Mouse (Mus musculus) limb, embryonic 15.5 days (tissue): Measurements from ENCODE around the gene Mki67. TPM values are rescaled to one million over a fixed set of nuclear protein-coding genes. Genes with fewer than 3 reads are reported as not detected.
A peak's percentile ranks its signal among the peaks of the same experiment; 100 is the strongest.

Experiments
- ATAC-seq: fragments of 200-750 bp; cut with Nextera tagmentation; 2 replicates; pipeline ENCODE4 v1.8.0; 2017; ENCODE audit warnings: low read depth, moderate TSS enrichment; ENCODE audit not compliant: insufficient number of reproducible peaks, low FRiP score, low TSS enrichment
- H3K27ac ChIP-seq: fragments of 300-500 bp; sonication (generic); 2 replicates; pipeline ENCODE4 v1.5.1; 2015; ENCODE audit warnings: moderate library complexity, mild to moderate bottlenecking, inconsistent platforms
- H3K27me3 ChIP-seq: fragments of 300-500 bp; sonication (generic); 2 replicates; pipeline ENCODE4 v1.6.1; 2015; ENCODE audit warnings: inconsistent platforms
- H3K36me3 ChIP-seq: fragments of 300-500 bp; sonication (generic); 2 replicates; pipeline ENCODE4 v1.6.1; 2015; ENCODE audit warnings: inconsistent platforms
- H3K4me1 ChIP-seq: fragments of 300-500 bp; sonication (generic); 2 replicates; pipeline ENCODE4 v1.6.1; 2015; ENCODE audit warnings: inconsistent platforms
- H3K4me2 ChIP-seq: fragments of 300-500 bp; sonication (generic); 2 replicates; pipeline ENCODE4 v1.6.1; 2015; ENCODE audit warnings: mild to moderate bottlenecking, inconsistent platforms
- H3K4me3 ChIP-seq: fragments of 300-500 bp; sonication (generic); 2 replicates; pipeline ENCODE4 v1.5.1; 2015; ENCODE audit warnings: mild to moderate bottlenecking, inconsistent platforms
- H3K9ac ChIP-seq: fragments of 300-500 bp; sonication (generic); 2 replicates; pipeline ENCODE4 v1.6.1; 2015; ENCODE audit warnings: inconsistent platforms
- H3K9me3 ChIP-seq: fragments of 300-500 bp; sonication (generic); 2 replicates; pipeline ENCODE4 v1.6.1; 2016; ENCODE audit warnings: inconsistent platforms
- WGBS: fragments of 180-500 bp; shearing (Covaris S2); methylation state at CpG from one replicate; pipeline ENCODE4 v1.1.7; 2015; 5-methylcytosine and 5-hydroxymethylcytosine counted together
- polyA plus RNA-seq: library from polyadenylated mRNA; unstranded; fragments of >200 nt; fragmentation: Nextera tagmentation; extraction: Ambion mirVana; gene quantifications from 2 replicates; pipeline ENCODE4 v1.2.1, GENCODE M21; 2015

Mki67 gene
- polyA plus RNA-seq, 1 experiment from 2014 or later, result 35.2 TPM

- Histone ChIP-seq H3K36me3 (no peaks in the 10 kb centered on the region), H3K4me1 (peaks cover 14% of the 10 kb centered on the region), H3K27ac (peak overlapping the region; percentile 67), H3K4me3 (peak overlapping the region; percentile 25), H3K27me3 (no peaks in the 10 kb centered on the region), H3K4me2 (peak overlapping the region; percentile 47), H3K9me3 (no peaks in the 10 kb centered on the region), H3K9ac (no peak overlapping the region)
- WGBS, result 21% methylated on average over 31 of the region's 31 CpGs
- peak; percentile 88 for ATAC-seq
Observed at GRCm38 (mm10) chr7:135735691-135736580, 19.8 kb upstream of the Mki67 start.

- Histone ChIP-seq H3K4me1 (peaks cover 14% of the 10 kb centered on the region), H3K36me3 (no peaks in the 10 kb centered on the region), H3K9ac (no peak overlapping the region), H3K4me2 (peak overlapping the region; percentile 47), H3K9me3 (no peaks in the 10 kb centered on the region), H3K27ac (peak overlapping the region; percentile 67), H3K27me3 (no peaks in the 10 kb centered on the region), H3K4me3 (no peak overlapping the region)
- ATAC-seq, result no peak
- WGBS, result 61% methylated on average over 9 of the region's 9 CpGs
Observed at GRCm38 (mm10) chr7:135734911-135735646, 18.9 kb upstream of the Mki67 start.

- H3K4me1 ChIP-seq, result peaks cover 14% of the 10 kb centered on the region
- no peaks in the 10 kb centered on the region for H3K36me3 ChIP-seq
- H3K27ac ChIP-seq, result no peak overlapping the region; the same call in 1 of the 2 replicates
- H3K9me3 ChIP-seq, result no peaks in the 10 kb centered on the region
- H3K4me2 ChIP-seq, result no peak overlapping the region
- H3K4me3 ChIP-seq, result no peak overlapping the region
- WGBS, result 80% methylated on average over 5 of the region's 5 CpGs
- H3K27me3 ChIP-seq, result no peaks in the 10 kb centered on the region
- no peak for ATAC-seq
- H3K9ac ChIP-seq, result no peak overlapping the region
Observed at GRCm38 (mm10) chr7:135734379-135734778, 18.2 kb upstream of the Mki67 start.

DNA sequence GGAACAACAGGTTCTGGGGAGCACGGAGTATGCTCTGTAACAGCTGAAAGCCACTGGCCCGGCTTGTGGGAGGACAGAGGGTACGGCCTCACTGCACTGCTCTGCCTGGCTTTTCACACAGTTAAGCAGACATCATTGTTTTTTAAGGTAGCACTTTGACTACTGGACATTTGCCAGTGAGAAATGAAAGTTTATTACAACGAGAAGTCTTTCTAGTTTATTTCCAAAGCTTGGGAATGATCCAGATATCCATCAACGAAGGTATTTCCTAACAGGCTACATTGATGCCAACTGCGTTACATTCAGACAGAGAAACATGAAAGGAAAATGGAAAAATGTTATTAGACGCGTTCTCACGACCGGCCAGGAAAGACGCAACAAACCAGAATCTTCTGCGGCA is 11.9 kb upstream of the Mki67 start:
- WGBS, result 71% methylated on average over 12 of the region's 12 CpGs
- Histone ChIP-seq H3K36me3 (no peaks in the 10 kb centered on the region), H3K9me3 (no peaks in the 10 kb centered on the region), H3K4me1 (peaks cover 2% of the 10 kb centered on the region; the same call in 1 of the 2 replicates), H3K4me3 (no peak overlapping the region), H3K9ac (no peak overlapping the region), H3K4me2 (no peak overlapping the region), H3K27ac (no peak overlapping the region), H3K27me3 (no peaks in the 10 kb centered on the region)
- ATAC-seq, result no peak

DNA sequence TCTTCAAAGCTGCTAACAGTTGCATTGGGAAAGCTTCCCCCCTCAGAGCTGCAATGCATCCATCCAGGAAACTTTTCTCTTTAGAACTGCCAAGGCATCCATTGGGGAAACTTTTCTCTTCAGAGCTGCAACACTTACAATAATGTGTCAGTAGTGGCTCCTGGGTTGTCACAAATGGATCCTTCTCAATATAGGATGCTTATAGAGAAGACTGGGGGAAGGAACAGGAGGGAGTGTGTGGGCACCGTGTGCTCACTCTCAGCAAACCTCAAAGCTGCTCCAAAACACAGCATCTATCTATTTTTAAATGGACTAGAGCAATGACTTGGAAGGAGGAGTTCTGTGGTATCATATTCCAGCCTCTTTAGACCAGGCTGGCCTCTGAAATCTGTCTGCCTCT is 10.5 kb upstream of the Mki67 start:
- H3K4me1 ChIP-seq, result peaks cover 2% of the 10 kb centered on the region; the same call in 1 of the 2 replicates
- WGBS, result 79% methylated on average over 1 of the region's 1 CpGs
- no peak overlapping the region for H3K9ac ChIP-seq
- H3K9me3 ChIP-seq, result no peaks in the 10 kb centered on the region
- H3K4me2 ChIP-seq, result no peak overlapping the region
- no peak for ATAC-seq
- H3K36me3 ChIP-seq, result no peaks in the 10 kb centered on the region
- H3K4me3 ChIP-seq, result no peak overlapping the region
- H3K27ac ChIP-seq, result no peak overlapping the region
- no peaks in the 10 kb centered on the region for H3K27me3 ChIP-seq

GRCm38 (mm10) chr7:135723672-135724341 is 7.6 kb upstream of the Mki67 start:
- Histone ChIP-seq H3K4me3 (no peak overlapping the region), H3K9ac (no peak overlapping the region), H3K27me3 (no peaks in the 10 kb centered on the region), H3K9me3 (no peaks in the 10 kb centered on the region), H3K4me2 (no peak overlapping the region), H3K27ac (peak overlapping the region; percentile 12; the same call in 1 of the 2 replicates), H3K36me3 (no peaks in the 10 kb centered on the region), H3K4me1 (peaks cover 2% of the 10 kb centered on the region; the same call in 1 of the 2 replicates)
- WGBS, result 56% methylated on average over 6 of the region's 6 CpGs
- no peak for ATAC-seq

GRCm38 (mm10) chr7:135722011-135722838 is 6.1 kb upstream of the Mki67 start:
- H3K4me3 ChIP-seq, result no peak overlapping the region
- WGBS, result 67% methylated on average over 6 of the region's 6 CpGs
- H3K36me3 ChIP-seq, result no peaks in the 10 kb centered on the region
- H3K4me2 ChIP-seq, result no peak overlapping the region
- H3K27me3 ChIP-seq, result no peaks in the 10 kb centered on the region
- no peaks in the 10 kb centered on the region for H3K9me3 ChIP-seq
- peaks cover 5% of the 10 kb centered on the region for H3K4me1 ChIP-seq
- no peak overlapping the region for H3K27ac ChIP-seq
- H3K9ac ChIP-seq, result no peak overlapping the region
- no peak for ATAC-seq

DNA sequence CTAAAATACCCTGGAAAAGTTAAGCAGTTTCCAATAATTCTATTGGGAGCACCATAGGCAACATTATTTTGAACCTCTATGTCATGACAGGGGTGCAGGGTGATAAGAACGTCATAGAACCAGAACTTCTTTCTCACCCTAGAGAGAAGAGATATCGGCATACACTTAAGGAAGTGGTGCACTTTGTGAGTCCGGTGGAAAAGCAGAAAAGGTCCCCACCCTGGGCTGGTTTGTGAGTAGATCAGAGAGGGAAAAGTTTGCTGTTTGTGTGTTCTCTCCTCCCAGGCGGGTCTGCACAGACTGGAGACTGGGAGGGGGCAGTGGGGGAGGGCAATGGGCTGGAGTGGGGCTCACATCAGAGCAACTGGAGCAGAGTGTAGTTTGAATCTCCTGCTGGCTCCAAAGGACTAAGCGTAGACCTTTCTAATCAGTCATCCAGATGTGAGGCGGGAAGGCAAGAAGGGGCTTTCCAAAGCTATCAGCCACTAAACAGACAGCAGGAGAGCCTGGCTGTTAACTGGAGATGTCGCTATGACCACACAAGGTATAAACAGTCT is 5.4 kb upstream of the Mki67 start:
- ATAC-seq, result no peak
- no peaks in the 10 kb centered on the region for H3K36me3 ChIP-seq
- 57% methylated on average over 7 of the region's 7 CpGs for WGBS
- no peak overlapping the region for H3K9ac ChIP-seq
- no peaks in the 10 kb centered on the region for H3K9me3 ChIP-seq
- H3K27me3 ChIP-seq, result no peaks in the 10 kb centered on the region
- no peak overlapping the region for H3K27ac ChIP-seq
- H3K4me2 ChIP-seq, result no peak overlapping the region
- H3K4me3 ChIP-seq, result no peak overlapping the region
- H3K4me1 ChIP-seq, result peaks cover 9% of the 10 kb centered on the region

GRCm38 (mm10) chr7:135716968-135717557 is 902 bp upstream of the Mki67 start:
- Histone ChIP-seq H3K9me3 (no peaks in the 10 kb centered on the region), H3K36me3 (no peaks in the 10 kb centered on the region), H3K4me1 (peaks cover 24% of the 10 kb centered on the region), H3K4me2 (peak overlapping the region; percentile 85), H3K9ac (0 out of 2 replicates have a peak overlapping the region, but pooled peaks have one; percentile 17), H3K27me3 (no peaks in the 10 kb centered on the region), H3K27ac (peak overlapping the region; percentile 67), H3K4me3 (peak overlapping the region; percentile 88)
- no peak for ATAC-seq
- WGBS, result 41% methylated on average over 7 of the region's 7 CpGs

GRCm38 (mm10) chr7:135716445-135716877 is 300 bp upstream of the Mki67 start:
- ATAC-seq, result peak; percentile 97
- Histone ChIP-seq H3K4me2 (peak overlapping the region; percentile 85), H3K36me3 (no peaks in the 10 kb centered on the region), H3K27me3 (no peaks in the 10 kb centered on the region), H3K4me1 (peaks cover 24% of the 10 kb centered on the region), H3K9ac (0 out of 2 replicates have a peak overlapping the region, but pooled peaks have one; percentile 17), H3K9me3 (no peaks in the 10 kb centered on the region), H3K27ac (peak overlapping the region; percentile 74), H3K4me3 (peak overlapping the region; percentile 88)
- WGBS, result under 1% methylated on average over 26 of the region's 28 CpGs
